Mouse (Mus musculus) liver, embryonic 11.5 days (tissue): ENCODE measurements around the gene Smo. TPM values are rescaled to one million over a fixed set of nuclear protein-coding genes. Genes with fewer than 3 reads are reported as not detected.

Source experiments
- ATAC-seq: fragments of 200-750 bp; cut with Nextera tagmentation; replicated peaks from 2 replicates; pipeline ENCODE4 v1.8.0; 2017; ENCODE audit warnings: moderate number of reproducible peaks, mild to moderate bottlenecking, moderate TSS enrichment, moderate library complexity; ENCODE audit not compliant: low FRiP score
- DNase-seq: peaks from one replicate; pipeline ENCODE4 v3.0.0-alpha.2; 2017; ENCODE audit warnings: low spot score
- H3K27ac ChIP-seq: fragments of 300-500 bp; sonication (generic); 2 replicates; pipeline ENCODE4 v1.5.1; 2014; ENCODE audit warnings: mild to moderate bottlenecking, low read depth, low read length, control low read depth
- H3K27me3 ChIP-seq: fragments of 300-500 bp; sonication (generic); replicated peaks from 2 replicates; pipeline ENCODE4 v1.6.1; 2014; ENCODE audit warnings: low read length, mixed read lengths; ENCODE audit not compliant: control insufficient read depth, insufficient read depth
- H3K36me3 ChIP-seq: fragments of 300-500 bp; sonication (generic); 2 replicates; pipeline ENCODE4 v1.6.1; 2014; ENCODE audit warnings: mild to moderate bottlenecking, low read length, moderate library complexity, mixed read lengths; ENCODE audit not compliant: control insufficient read depth, insufficient read depth
- H3K4me1 ChIP-seq: fragments of 300-500 bp; sonication (generic); replicated peaks from 2 replicates; pipeline ENCODE4 v1.6.1; 2014; ENCODE audit warnings: low read length, mixed read lengths; ENCODE audit not compliant: control insufficient read depth, insufficient read depth
- H3K4me2 ChIP-seq: fragments of 300-500 bp; sonication (generic); 2 replicates; pipeline ENCODE4 v1.6.1; 2014; ENCODE audit warnings: mild to moderate bottlenecking, control low read depth, moderate library complexity
- H3K4me3 ChIP-seq: fragments of 300-500 bp; sonication (generic); 2 replicates; pipeline ENCODE4 v1.5.1; 2014; ENCODE audit warnings: low read depth, low read length, control low read depth
- H3K9ac ChIP-seq: fragments of 300-500 bp; sonication (generic); 2 replicates; pipeline ENCODE4 v1.6.1; 2014; ENCODE audit warnings: low read depth, low read length, control low read depth
- H3K9me3 ChIP-seq: fragments of 300-500 bp; sonication (generic); 2 replicates; pipeline ENCODE4 v1.6.1; 2016; ENCODE audit warnings: low read length, inconsistent platforms, mixed read lengths; ENCODE audit not compliant: control insufficient read depth
- WGBS: fragments of 180-500 bp; shearing (Covaris S2); extraction: QIAGEN DNeasy Blood & Tissue Kit; methylation state at CpG from one replicate; pipeline ENCODE4 v1.1.7; 2014; 5-methylcytosine and 5-hydroxymethylcytosine counted together
- polyA plus RNA-seq: library from polyadenylated mRNA; unstranded; fragments of >200 nt; fragmentation: Nextera tagmentation; extraction: Ambion mirVana; gene quantifications from 2 replicates; pipeline ENCODE4 v1.2.1, GENCODE M21; 2014

Gene Smo
- polyA plus RNA-seq, 1 experiment from 2014 or later = 22.5 TPM

DNA sequence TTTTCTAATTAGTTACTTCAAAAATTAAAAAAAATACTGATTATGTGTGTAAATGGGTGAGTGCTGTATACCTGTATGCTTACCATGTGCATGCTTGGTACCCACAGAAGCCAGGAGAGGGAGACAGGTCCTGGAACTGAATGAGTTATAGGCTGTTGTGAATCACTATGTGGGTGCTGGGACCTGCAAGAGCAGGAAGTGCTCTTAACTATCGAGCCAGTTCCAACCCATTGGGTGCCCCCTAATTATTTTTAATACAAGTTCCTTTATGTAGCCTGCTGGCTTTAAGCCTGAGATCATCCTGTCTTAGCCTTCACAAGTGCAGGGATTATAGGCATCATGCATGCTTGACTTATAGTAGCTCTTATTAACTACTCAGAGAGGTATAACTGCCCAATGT is 38.9 kb downstream of the Smo start:
- WGBS = 79% methylated on average over 1 of the region's 1 CpGs
- no peak overlapping the region for H3K4me2 ChIP-seq
- no peak for ATAC-seq
- no peak for DNase-seq
- H3K4me1 ChIP-seq = peaks cover 16% of the 10 kb centered on the region
- H3K27me3 ChIP-seq = no peaks in the 10 kb centered on the region
- H3K27ac ChIP-seq = no peak overlapping the region
- H3K9ac ChIP-seq = no peak overlapping the region
- H3K36me3 ChIP-seq = no peaks in the 10 kb centered on the region
- no peak overlapping the region for H3K4me3 ChIP-seq
- H3K9me3 ChIP-seq = no peaks in the 10 kb centered on the region

DNA sequence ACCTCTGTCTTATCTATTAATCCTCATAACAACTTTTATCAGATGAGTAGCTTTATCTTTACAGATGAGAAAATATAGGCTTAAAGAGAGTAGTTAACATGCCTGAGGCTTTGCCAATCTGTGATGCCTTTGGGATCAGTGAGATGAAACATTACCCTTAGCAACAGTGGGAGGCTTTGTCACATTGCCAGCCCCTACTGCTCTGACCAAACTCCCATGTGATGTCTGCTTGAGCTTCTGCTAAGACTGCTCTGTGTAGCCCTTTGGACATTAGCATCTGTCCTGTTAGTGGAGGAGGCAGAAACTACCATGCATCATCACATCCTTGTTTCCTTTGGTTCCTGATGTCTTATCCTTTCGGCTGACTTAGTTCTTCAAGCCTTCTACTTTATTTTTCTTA is 40.3 kb downstream of the Smo start:
- ATAC-seq (no peak), DNase-seq (no peak)
- no peak overlapping the region for H3K4me2 ChIP-seq
- H3K4me3 ChIP-seq = no peak overlapping the region
- WGBS = 82% methylated on average over 1 of the region's 1 CpGs
- peaks cover 12% of the 10 kb centered on the region for H3K4me1 ChIP-seq
- no peaks in the 10 kb centered on the region for H3K36me3 ChIP-seq
- no peak overlapping the region for H3K9ac ChIP-seq
- no peaks in the 10 kb centered on the region for H3K9me3 ChIP-seq
- no peaks in the 10 kb centered on the region for H3K27me3 ChIP-seq
- no peak overlapping the region for H3K27ac ChIP-seq

DNA sequence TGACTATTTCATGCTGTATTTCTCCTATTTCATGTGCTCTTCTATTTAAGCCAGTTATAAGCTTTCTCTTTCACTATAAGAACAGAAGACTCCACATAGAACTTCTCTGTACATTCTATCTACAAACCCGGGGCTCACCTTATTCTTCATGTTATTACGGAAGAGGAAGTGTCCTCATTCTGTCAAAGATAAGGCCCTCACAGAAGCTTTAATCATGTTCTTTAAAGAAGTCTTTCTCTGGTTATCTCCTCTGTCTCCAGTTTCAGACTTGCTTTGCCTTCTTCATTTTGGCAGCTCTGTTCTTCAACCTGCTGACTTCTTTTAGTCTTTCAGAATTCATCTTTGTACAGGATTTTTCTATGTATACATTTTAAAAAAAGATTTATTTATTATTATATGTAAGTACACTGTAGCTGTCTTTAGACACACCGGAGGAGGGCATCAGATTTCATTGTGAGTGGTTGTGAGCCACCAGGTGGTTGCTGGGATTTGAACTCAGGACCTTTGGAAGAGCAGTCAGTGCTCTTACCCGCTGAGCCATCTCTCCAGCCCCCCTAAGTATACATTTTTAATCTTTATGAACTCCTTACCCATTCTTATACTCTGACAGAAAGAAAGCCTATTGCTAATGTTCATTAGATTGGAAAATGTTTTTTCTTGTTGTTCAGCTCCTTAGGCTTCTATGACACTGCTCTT is 41.4 kb downstream of the Smo start:
- WGBS = 55% methylated on average over 4 of the region's 4 CpGs

DNA sequence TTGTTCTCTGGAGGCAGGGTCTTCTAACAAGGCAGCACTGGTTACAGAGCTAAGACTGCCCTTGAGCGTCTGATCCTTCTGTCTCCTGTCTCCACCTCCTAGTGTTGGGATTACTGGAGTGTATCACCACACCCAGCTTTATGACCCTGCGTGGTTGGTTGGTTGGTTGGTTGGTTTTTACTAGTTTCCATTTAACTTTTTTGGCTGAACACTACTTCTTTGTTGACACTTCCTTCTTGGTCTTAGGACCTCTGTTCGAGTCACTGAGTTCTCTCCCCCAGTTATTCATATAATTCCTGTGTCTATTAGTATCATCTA is 41.9 kb downstream of the Smo start:
- H3K27ac ChIP-seq = no peak overlapping the region
- no peak overlapping the region for H3K4me3 ChIP-seq
- no peaks in the 10 kb centered on the region for H3K36me3 ChIP-seq
- 86% methylated on average over 3 of the region's 3 CpGs for WGBS
- peaks cover 9% of the 10 kb centered on the region; the same call in 1 of the 2 replicates for H3K4me1 ChIP-seq
- DNase-seq (no peak), ATAC-seq (no peak)
- no peak overlapping the region for H3K4me2 ChIP-seq
- H3K27me3 ChIP-seq = no peaks in the 10 kb centered on the region
- no peaks in the 10 kb centered on the region for H3K9me3 ChIP-seq
- no peak overlapping the region for H3K9ac ChIP-seq

More for the DNA sequence above, 41.4 kb downstream of the Smo start:
- no peak overlapping the region for H3K4me3 ChIP-seq
- no peaks in the 10 kb centered on the region for H3K36me3 ChIP-seq
- DNase-seq (no peak), ATAC-seq (no peak)
- H3K27ac ChIP-seq = no peak overlapping the region
- no peaks in the 10 kb centered on the region for H3K27me3 ChIP-seq
- H3K4me1 ChIP-seq = peaks cover 9% of the 10 kb centered on the region; the same call in 1 of the 2 replicates
- no peaks in the 10 kb centered on the region for H3K9me3 ChIP-seq
- H3K9ac ChIP-seq = no peak overlapping the region
- peak overlapping the region; percentile 17; the same call in 1 of the 2 replicates for H3K4me2 ChIP-seq

DNA sequence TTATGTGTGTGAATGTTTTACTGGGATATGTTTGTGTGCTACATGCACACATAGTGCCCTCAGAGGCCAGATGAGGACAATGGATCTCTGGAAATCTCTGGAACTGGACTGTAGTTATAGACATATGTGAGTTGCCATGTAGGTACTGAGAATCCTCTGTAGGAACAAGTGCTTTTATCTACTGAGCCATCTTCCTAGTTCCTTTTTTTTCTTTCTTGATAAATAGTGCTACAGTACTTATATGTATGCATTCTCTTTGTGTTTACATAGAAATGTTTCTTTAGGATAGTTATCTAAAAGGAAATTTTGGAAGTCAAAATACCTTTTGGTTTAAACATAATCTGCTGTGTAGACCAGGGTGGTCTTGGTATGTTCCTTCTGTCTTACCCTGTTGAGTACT is 44.8 kb downstream of the Smo start:
- Histone ChIP-seq H3K27me3 (no peaks in the 10 kb centered on the region), H3K27ac (no peak overlapping the region), H3K36me3 (no peaks in the 10 kb centered on the region), H3K4me3 (no peak overlapping the region), H3K9me3 (no peaks in the 10 kb centered on the region), H3K4me2 (no peak overlapping the region), H3K4me1 (peaks cover 23% of the 10 kb centered on the region), H3K9ac (no peak overlapping the region)
- no peak for DNase-seq
- ATAC-seq = no peak

DNA sequence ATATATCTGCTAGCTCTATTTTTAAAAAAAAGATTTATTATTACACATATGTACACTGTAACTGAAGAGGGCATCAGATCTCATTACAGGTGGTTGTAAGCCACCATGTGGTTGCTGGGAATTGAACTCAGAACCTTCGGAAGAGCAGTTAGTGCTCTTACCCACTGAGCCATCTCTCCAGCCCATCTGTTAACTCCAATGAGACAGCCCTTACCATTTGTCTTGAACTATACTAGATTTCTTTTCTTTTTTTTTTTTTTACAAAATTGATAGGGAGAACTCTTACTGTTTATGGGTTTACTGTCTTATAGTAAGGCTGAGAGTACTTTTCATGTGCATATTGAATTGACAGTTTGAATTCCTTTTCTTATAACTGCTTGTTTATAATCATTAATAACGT is 45.3 kb downstream of the Smo start:
- Histone ChIP-seq H3K27ac (no peak overlapping the region), H3K9ac (no peak overlapping the region), H3K4me1 (peaks cover 23% of the 10 kb centered on the region), H3K9me3 (no peaks in the 10 kb centered on the region), H3K27me3 (no peaks in the 10 kb centered on the region), H3K36me3 (no peaks in the 10 kb centered on the region), H3K4me2 (no peak overlapping the region), H3K4me3 (no peak overlapping the region)
- DNase-seq = no peak
- ATAC-seq = no peak
- 86% methylated on average over 2 of the region's 2 CpGs for WGBS

DNA sequence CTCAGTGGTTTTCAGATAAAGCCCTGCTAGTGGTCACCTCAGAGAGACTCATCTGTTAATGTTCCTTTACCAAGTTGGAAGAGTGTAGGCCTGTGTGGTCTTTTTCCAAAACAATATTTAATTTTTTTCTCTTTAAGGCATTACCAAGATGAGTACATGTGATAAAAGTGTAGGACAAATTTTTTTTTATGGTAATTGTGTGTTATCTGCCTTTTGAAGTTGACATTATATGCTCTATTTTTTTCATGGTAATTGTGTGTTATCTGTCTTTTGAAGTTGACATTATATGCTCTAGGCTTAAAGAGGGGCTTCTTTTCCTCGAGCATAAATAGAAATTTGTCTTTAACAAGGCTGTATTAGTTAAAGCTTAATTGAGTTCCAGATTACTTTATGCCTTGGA is 46.9 kb downstream of the Smo start:
- Histone ChIP-seq H3K9me3 (no peaks in the 10 kb centered on the region), H3K27ac (no peak overlapping the region), H3K4me3 (no peak overlapping the region), H3K4me1 (peaks cover 18% of the 10 kb centered on the region), H3K4me2 (no peak overlapping the region), H3K9ac (no peak overlapping the region), H3K36me3 (no peaks in the 10 kb centered on the region), H3K27me3 (no peaks in the 10 kb centered on the region)
- no peak for ATAC-seq
- 63% methylated on average over 1 of the region's 1 CpGs for WGBS
- DNase-seq = no peak

DNA sequence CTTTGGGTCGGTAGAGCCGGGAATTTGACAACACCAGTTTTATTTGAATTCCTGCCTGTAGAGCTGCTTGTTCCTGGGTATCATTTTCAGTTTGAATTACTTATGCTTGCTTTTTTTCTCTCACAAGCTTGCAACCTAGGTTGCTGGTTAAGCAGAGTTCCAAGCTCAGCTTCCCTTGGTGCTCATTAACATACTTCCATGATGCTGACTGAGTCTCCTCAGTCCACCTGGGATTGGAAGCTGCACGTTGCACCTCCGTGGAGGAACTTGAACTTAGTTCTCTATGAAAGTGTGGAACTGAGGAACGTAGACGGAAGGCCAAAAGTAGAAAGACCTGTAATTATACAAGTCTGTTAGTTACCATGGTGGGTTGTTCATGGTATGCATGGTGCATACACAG is 48.7 kb downstream of the Smo start:
- H3K9ac ChIP-seq = 0 out of 2 replicates have a peak overlapping the region, but pooled peaks have one; percentile 2
- H3K36me3 ChIP-seq = no peaks in the 10 kb centered on the region
- peak overlapping the region; percentile 35 for H3K4me2 ChIP-seq
- ATAC-seq (no peak), DNase-seq (no peak)
- WGBS = 89% methylated on average over 6 of the region's 6 CpGs
- H3K27ac ChIP-seq = no peak overlapping the region
- peaks cover 21% of the 10 kb centered on the region for H3K4me1 ChIP-seq
- H3K9me3 ChIP-seq = no peaks in the 10 kb centered on the region
- no peak overlapping the region for H3K4me3 ChIP-seq
- H3K27me3 ChIP-seq = no peaks in the 10 kb centered on the region

DNA sequence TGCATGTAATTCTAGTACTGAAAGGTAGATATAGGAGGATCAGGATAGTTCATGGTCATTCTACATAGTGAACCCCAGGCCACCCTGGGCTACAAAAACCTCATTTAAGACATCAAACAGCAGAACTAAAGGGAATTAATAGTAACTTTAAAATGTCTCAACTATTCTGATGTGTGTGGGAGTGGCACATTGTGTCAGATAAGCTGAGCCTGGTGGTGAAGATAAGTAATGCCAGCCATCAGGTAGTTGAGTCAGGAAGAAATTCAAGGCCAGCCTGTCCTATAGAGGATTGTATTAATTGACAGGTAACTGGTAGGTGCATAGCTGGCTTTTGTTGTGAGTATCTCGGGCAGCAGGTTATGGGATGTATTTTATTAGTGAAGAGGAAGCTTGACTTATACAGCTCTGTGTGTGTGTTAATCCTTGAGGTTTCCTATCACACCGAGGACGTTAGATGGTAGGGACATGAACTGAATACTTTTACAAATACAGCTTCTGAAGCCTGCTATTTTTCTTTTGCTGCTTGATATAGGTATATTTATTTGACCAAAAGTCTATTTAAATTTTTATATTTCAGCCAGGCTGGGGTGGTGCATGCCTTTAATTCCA is 49.2 kb downstream of the Smo start:
- H3K36me3 ChIP-seq = no peaks in the 10 kb centered on the region
- no peaks in the 10 kb centered on the region for H3K27me3 ChIP-seq
- H3K27ac ChIP-seq = no peak overlapping the region
- no peak overlapping the region for H3K4me3 ChIP-seq
- no peaks in the 10 kb centered on the region for H3K9me3 ChIP-seq
- H3K4me1 ChIP-seq = peaks cover 21% of the 10 kb centered on the region
- WGBS = 65% methylated on average over 3 of the region's 3 CpGs
- H3K9ac ChIP-seq = no peak overlapping the region
- peak overlapping the region; percentile 35 for H3K4me2 ChIP-seq
- peak; percentile 85 for ATAC-seq
- DNase-seq = no peak
